Mouse (Mus musculus): ENCODE data around the gene Cpsf4l.

GRCm38 (mm10) chr11:113687031-113687430, 22.8 kb downstream of the Cpsf4l start:
- TF ChIP-seq HCFC1 (IDR thresholded peaks at IDR 0.05; ENCODE audit: borderline replicate concordance, insufficient read depth, low read length): no peak
- TF ChIP-seq ZC3H11A (IDR thresholded peaks at IDR 0.05; ENCODE audit: borderline replicate concordance, low read depth, low read length): no peak
- TF ChIP-seq MAFK (IDR thresholded peaks at IDR 0.05; ENCODE audit: insufficient read depth, low read depth, low read length): no peak
- TF ChIP-seq CHD2 (IDR thresholded peaks at IDR 0.05; ENCODE audit: low read depth, low read length): no peak
